30 mouse cellular contexts compared by ENCODE assay signal in the genomic region with DNA sequence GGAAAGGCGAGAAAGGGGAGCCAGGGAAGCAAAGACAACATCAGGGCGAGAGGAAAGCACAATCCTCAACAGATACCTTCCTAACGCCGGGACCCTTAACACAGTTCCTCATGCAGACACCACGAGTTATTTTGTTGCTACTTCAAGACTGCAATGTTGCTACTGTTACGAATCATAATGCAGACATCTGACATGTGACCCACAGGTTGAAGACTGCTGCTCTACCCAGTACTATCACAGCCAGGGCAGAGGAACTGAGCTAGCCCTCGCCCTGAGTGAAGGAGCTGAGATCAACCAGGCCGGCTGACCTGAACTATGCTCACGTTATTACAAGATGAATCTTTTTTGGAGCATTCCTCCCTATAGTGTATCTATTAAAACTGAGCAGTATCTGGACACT. TPM values are rescaled to one million over a fixed set of nuclear protein-coding genes. Genes with fewer than 3 reads are reported as not detected.
"Had no signal": no experiment of that assay in that cellular context is flagged by ENCODE, and none has a peak within 500 bp of the region (broad histone marks: within the 10 kb centered on the region; RNA-seq: fewer than 3 reads in every experiment).

No protein-coding gene starts in this region.

- DNase-seq: liver, embryonic 13.5 days; liver, postnatal 0 days; lung, adult 2 months; lung, postnatal 10 days; lung, postnatal 36 days; retina, postnatal 1 day; right cerebral cortex, adult 18-20 months; right cerebral cortex, postnatal 25 days; right cerebral cortex, postnatal 4 days; spleen, adult 18-20 months; thymus, adult 18-20 months; thymus, postnatal 14 days; thymus, postnatal 36 days had no signal

- ATAC-seq: liver, postnatal 0 days; midbrain, embryonic 13.5 days; midbrain, embryonic 15.5 days had no signal

- H3K4me2 ChIP-seq: liver, embryonic 13.5 days; liver, embryonic 15.5 days; midbrain, embryonic 11.5 days; midbrain, embryonic 13.5 days; midbrain, embryonic 15.5 days; neural tube, embryonic 13.5 days; neural tube, embryonic 15.5 days had no signal

- H3K9me3 ChIP-seq: liver, embryonic 13.5 days; liver, embryonic 15.5 days; megakaryocyte, embryonic 14.5 days; midbrain, embryonic 13.5 days; midbrain, embryonic 15.5 days; neural tube, embryonic 13.5 days; neural tube, embryonic 15.5 days had no signal

- H3K27me3 ChIP-seq: liver, embryonic 13.5 days; liver, embryonic 15.5 days; megakaryocyte, embryonic 14.5 days; midbrain, embryonic 13.5 days; midbrain, embryonic 15.5 days; neural tube, embryonic 13.5 days; neural tube, embryonic 15.5 days had no signal

- H3K4me3 ChIP-seq: liver, embryonic 13.5 days; liver, embryonic 15.5 days; megakaryocyte, embryonic 14.5 days; midbrain, embryonic 13.5 days; midbrain, embryonic 15.5 days; neural tube, embryonic 13.5 days; neural tube, embryonic 15.5 days had no signal

- H3K9ac ChIP-seq: liver, embryonic 13.5 days; liver, embryonic 15.5 days; liver, postnatal 0 days; midbrain, embryonic 13.5 days; midbrain, embryonic 15.5 days; neural tube, embryonic 13.5 days; neural tube, embryonic 15.5 days had no signal

- H3K4me1 ChIP-seq: liver, embryonic 13.5 days; midbrain, embryonic 13.5 days; midbrain, embryonic 15.5 days; neural tube, embryonic 13.5 days; neural tube, embryonic 15.5 days had no signal

- H3K27ac ChIP-seq: liver, embryonic 13.5 days; liver, embryonic 15.5 days; macrophage; midbrain, embryonic 13.5 days; midbrain, embryonic 15.5 days; neural tube, embryonic 13.5 days; neural tube, embryonic 15.5 days had no signal

RNA-seq across cellular contexts. Expression of a gene that starts 59.9 kb away (rescaled TPM):
- total RNA-seq: megakaryocyte progenitor cell, adult 5-6 weeks; midbrain, postnatal 0 days; monocyte, adult 5-6 weeks had no signal
- polyA plus RNA-seq: liver, embryonic 13.5 days; liver, embryonic 15.5 days; liver, postnatal 0 days; lung, adult 2 months; lung, embryonic 16.5 days; macrophage; midbrain, embryonic 11.5 days; midbrain, embryonic 13.5 days; midbrain, embryonic 15.5 days; midbrain, postnatal 0 days; neural tube, embryonic 11.5 days; neural tube, embryonic 13.5 days; neural tube, embryonic 15.5 days; small intestine, adult 2 months; stomach, embryonic 14.5 days; stomach, embryonic 16.5 days; thymus, postnatal 0 days had no signal
